Mouse (Mus musculus): ENCODE data around the gene Ints3.

GRCm38 (mm10) chr3:90465081-90465685 lies 31.8 kb upstream of the Ints3 start:
- TF ChIP-seq POLR2A (IDR thresholded peaks at IDR 0.05; ENCODE audit: borderline replicate concordance, extremely low read depth, low read depth, low read length), result no peak
- TF ChIP-seq CTCF (IDR thresholded peaks at IDR 0.05; ENCODE audit: insufficient read depth, low read length), result no peak

Measured in lung, adult 2 months (tissue).